Mouse (Mus musculus): ENCODE results near the gene Arhgap5. TPM values are rescaled to one million over a fixed set of nuclear protein-coding genes. Genes with fewer than 3 reads are reported as not detected.
A peak's percentile ranks its signal among the peaks of the same experiment; 100 is the strongest.

Gene Arhgap5
- 58.0 and 62.8 TPM in 2 replicates for polyA plus RNA-seq (2014; fragmentation: Nextera tagmentation; extraction: Ambion mirVana)

GRCm38 (mm10) chr12:52503456-52504320 is at the start of gene Arhgap5:
Arhgap5 (plus strand) TSS chr12:52503972.
- H3K9me3 ChIP-seq (ENCODE audit: control insufficient read depth, low read depth, low read length) = no peaks in the 10 kb centered on the region
- no peaks in the 10 kb centered on the region for H3K27me3 ChIP-seq (ENCODE audit: control insufficient read depth, insufficient read depth, low read length)
- peak within 1 kb of the TSS; percentile 62 for H3K4me2 ChIP-seq (replicated peaks; ENCODE audit: low read depth, low read length)
- peak within 1 kb of the TSS; percentile 98 for H3K9ac ChIP-seq (replicated peaks; ENCODE audit: low read depth, low read length)
- under 1% methylated on average over 90 of the region's 119 CpGs for WGBS
- H3K36me3 ChIP-seq (ENCODE audit: control insufficient read depth, insufficient read depth, low read length) = no peaks in the 10 kb centered on the region
- ATAC-seq (ENCODE audit: insufficient number of reproducible peaks, insufficient read depth, low FRiP score, low read depth) = peak; percentile 96
- peak within 1 kb of the TSS; percentile 99 for H3K27ac ChIP-seq (ENCODE audit: low read length)
- H3K4me1 ChIP-seq (ENCODE audit: control insufficient read depth, insufficient read depth, low read length) = 0 out of 2 replicates have a peak, but pooled peaks cover 3% of the 10 kb centered on the region
- peak within 1 kb of the TSS; percentile 99 for H3K4me3 ChIP-seq (ENCODE audit: low read depth, low read length)

GRCm38 (mm10) chr12:52464593-52464992 is 39.2 kb upstream of the Arhgap5 start:
- H3K4me1 ChIP-seq (ENCODE audit: control insufficient read depth, insufficient read depth, low read length) = no peaks in the 10 kb centered on the region
- no peaks in the 10 kb centered on the region for H3K36me3 ChIP-seq (ENCODE audit: control insufficient read depth, insufficient read depth, low read length)
- no peak overlapping the region for H3K4me2 ChIP-seq (replicated peaks; ENCODE audit: low read depth, low read length)
- H3K27ac ChIP-seq (ENCODE audit: low read length) = no peak overlapping the region
- no peak overlapping the region for H3K9ac ChIP-seq (replicated peaks; ENCODE audit: low read depth, low read length)
- H3K4me3 ChIP-seq (ENCODE audit: low read depth, low read length) = no peak overlapping the region
- H3K9me3 ChIP-seq (ENCODE audit: control insufficient read depth, low read depth, low read length) = no peaks in the 10 kb centered on the region
- H3K27me3 ChIP-seq (ENCODE audit: control insufficient read depth, insufficient read depth, low read length) = no peaks in the 10 kb centered on the region
- ATAC-seq (ENCODE audit: insufficient number of reproducible peaks, insufficient read depth, low FRiP score, low read depth) = no peak

GRCm38 (mm10) chr12:52471621-52472020 is 32.2 kb upstream of the Arhgap5 start:
- H3K27ac ChIP-seq (ENCODE audit: low read length) = no peak overlapping the region
- H3K4me1 ChIP-seq (ENCODE audit: control insufficient read depth, insufficient read depth, low read length) = no peaks in the 10 kb centered on the region
- 87% methylated on average over 4 of the region's 4 CpGs for WGBS
- H3K36me3 ChIP-seq (ENCODE audit: control insufficient read depth, insufficient read depth, low read length) = no peaks in the 10 kb centered on the region
- no peak overlapping the region for H3K4me2 ChIP-seq (replicated peaks; ENCODE audit: low read depth, low read length)
- no peak overlapping the region for H3K4me3 ChIP-seq (ENCODE audit: low read depth, low read length)
- no peak overlapping the region for H3K9ac ChIP-seq (replicated peaks; ENCODE audit: low read depth, low read length)
- no peaks in the 10 kb centered on the region for H3K27me3 ChIP-seq (ENCODE audit: control insufficient read depth, insufficient read depth, low read length)
- H3K9me3 ChIP-seq (ENCODE audit: control insufficient read depth, low read depth, low read length) = no peaks in the 10 kb centered on the region
- ATAC-seq (ENCODE audit: insufficient number of reproducible peaks, insufficient read depth, low FRiP score, low read depth) = no peak

GRCm38 (mm10) chr12:52473988-52474968 is 29.5 kb upstream of the Arhgap5 start:
- peak overlapping the region; percentile 6; the same call in 1 of the 2 replicates for H3K4me2 ChIP-seq (replicated peaks; ENCODE audit: low read depth, low read length)
- no peaks in the 10 kb centered on the region for H3K36me3 ChIP-seq (ENCODE audit: control insufficient read depth, insufficient read depth, low read length)
- no peak overlapping the region for H3K4me3 ChIP-seq (ENCODE audit: low read depth, low read length)
- no peaks in the 10 kb centered on the region for H3K27me3 ChIP-seq (ENCODE audit: control insufficient read depth, insufficient read depth, low read length)
- no peaks in the 10 kb centered on the region for H3K9me3 ChIP-seq (ENCODE audit: control insufficient read depth, low read depth, low read length)
- 39% methylated on average over 18 of the region's 18 CpGs for WGBS
- ATAC-seq (ENCODE audit: insufficient number of reproducible peaks, insufficient read depth, low FRiP score, low read depth) = no peak
- no peak overlapping the region for H3K27ac ChIP-seq (ENCODE audit: low read length)
- no peaks in the 10 kb centered on the region for H3K4me1 ChIP-seq (ENCODE audit: control insufficient read depth, insufficient read depth, low read length)
- H3K9ac ChIP-seq (replicated peaks; ENCODE audit: low read depth, low read length) = no peak overlapping the region

GRCm38 (mm10) chr12:52476036-52476435 is 27.7 kb upstream of the Arhgap5 start:
- H3K4me3 ChIP-seq (ENCODE audit: low read depth, low read length) = no peak overlapping the region
- H3K4me1 ChIP-seq (ENCODE audit: control insufficient read depth, insufficient read depth, low read length) = no peaks in the 10 kb centered on the region
- 84% methylated on average over 6 of the region's 6 CpGs for WGBS
- ATAC-seq (ENCODE audit: insufficient number of reproducible peaks, insufficient read depth, low FRiP score, low read depth) = no peak
- no peak overlapping the region for H3K9ac ChIP-seq (replicated peaks; ENCODE audit: low read depth, low read length)
- no peak overlapping the region for H3K4me2 ChIP-seq (replicated peaks; ENCODE audit: low read depth, low read length)
- no peaks in the 10 kb centered on the region for H3K36me3 ChIP-seq (ENCODE audit: control insufficient read depth, insufficient read depth, low read length)
- no peaks in the 10 kb centered on the region for H3K9me3 ChIP-seq (ENCODE audit: control insufficient read depth, low read depth, low read length)
- H3K27ac ChIP-seq (ENCODE audit: low read length) = no peak overlapping the region
- no peaks in the 10 kb centered on the region for H3K27me3 ChIP-seq (ENCODE audit: control insufficient read depth, insufficient read depth, low read length)

- Histone ChIP-seq H3K27ac (ENCODE audit: low read length) (no peak overlapping the region), H3K36me3 (ENCODE audit: control insufficient read depth, insufficient read depth, low read length) (no peaks in the 10 kb centered on the region), H3K9me3 (ENCODE audit: control insufficient read depth, low read depth, low read length) (no peaks in the 10 kb centered on the region), H3K4me1 (ENCODE audit: control insufficient read depth, insufficient read depth, low read length) (no peaks in the 10 kb centered on the region), H3K4me2 (replicated peaks; ENCODE audit: low read depth, low read length) (no peak overlapping the region), H3K4me3 (ENCODE audit: low read depth, low read length) (no peak overlapping the region), H3K27me3 (ENCODE audit: control insufficient read depth, insufficient read depth, low read length) (no peaks in the 10 kb centered on the region), H3K9ac (replicated peaks; ENCODE audit: low read depth, low read length) (no peak overlapping the region)
- no peak for ATAC-seq (ENCODE audit: insufficient number of reproducible peaks, insufficient read depth, low FRiP score, low read depth)
- 79% methylated on average over 8 of the region's 8 CpGs for WGBS
Observed at GRCm38 (mm10) chr12:52478611-52479010, 25.2 kb upstream of the Arhgap5 start.

- H3K9ac ChIP-seq (replicated peaks; ENCODE audit: low read depth, low read length) = no peak overlapping the region
- no peaks in the 10 kb centered on the region for H3K9me3 ChIP-seq (ENCODE audit: control insufficient read depth, low read depth, low read length)
- H3K4me2 ChIP-seq (replicated peaks; ENCODE audit: low read depth, low read length) = no peak overlapping the region
- no peak overlapping the region for H3K27ac ChIP-seq (ENCODE audit: low read length)
- H3K4me3 ChIP-seq (ENCODE audit: low read depth, low read length) = no peak overlapping the region
- WGBS = 48% methylated on average over 6 of the region's 6 CpGs
- no peak for ATAC-seq (ENCODE audit: insufficient number of reproducible peaks, insufficient read depth, low FRiP score, low read depth)
- H3K27me3 ChIP-seq (ENCODE audit: control insufficient read depth, insufficient read depth, low read length) = no peaks in the 10 kb centered on the region
- no peaks in the 10 kb centered on the region for H3K36me3 ChIP-seq (ENCODE audit: control insufficient read depth, insufficient read depth, low read length)
- no peaks in the 10 kb centered on the region for H3K4me1 ChIP-seq (ENCODE audit: control insufficient read depth, insufficient read depth, low read length)
Observed at GRCm38 (mm10) chr12:52479323-52479722, 24.4 kb upstream of the Arhgap5 start.

- no peak overlapping the region for H3K9ac ChIP-seq (replicated peaks; ENCODE audit: low read depth, low read length)
- no peak for ATAC-seq (ENCODE audit: insufficient number of reproducible peaks, insufficient read depth, low FRiP score, low read depth)
- no peak overlapping the region for H3K4me2 ChIP-seq (replicated peaks; ENCODE audit: low read depth, low read length)
- H3K27me3 ChIP-seq (ENCODE audit: control insufficient read depth, insufficient read depth, low read length) = no peaks in the 10 kb centered on the region
- no peak overlapping the region for H3K27ac ChIP-seq (ENCODE audit: low read length)
- no peaks in the 10 kb centered on the region for H3K9me3 ChIP-seq (ENCODE audit: control insufficient read depth, low read depth, low read length)
- no peaks in the 10 kb centered on the region for H3K4me1 ChIP-seq (ENCODE audit: control insufficient read depth, insufficient read depth, low read length)
- H3K4me3 ChIP-seq (ENCODE audit: low read depth, low read length) = no peak overlapping the region
- 86% methylated on average over 9 of the region's 9 CpGs for WGBS
- no peaks in the 10 kb centered on the region for H3K36me3 ChIP-seq (ENCODE audit: control insufficient read depth, insufficient read depth, low read length)
Observed at GRCm38 (mm10) chr12:52480851-52481250, 22.9 kb upstream of the Arhgap5 start.
